Comparison of ENCODE assay signal across 9 mouse cellular contexts in genomic region chr7:37343021-37343593, GRCm38 (mm10).
A peak's percentile ranks its signal among the peaks of the same experiment; 100 is the strongest.
DNase-seq lines count a peak whose midpoint lies in the region; ATAC-seq and TF ChIP-seq lines count a peak whose summit lies in the region.
"Had no signal": no experiment of that assay in that cellular context is flagged by ENCODE, and none has a peak within 500 bp of the region (broad histone marks: within the 10 kb centered on the region; RNA-seq: fewer than 3 reads in every experiment).

No protein-coding gene starts in this region.

- H3K27me3 ChIP-seq in kidney, postnatal 0 days (ENCODE audit: insufficient read depth, low read length), result peaks cover 10% of the 10 kb centered on the region; the same call in 1 of the 2 replicates
- H3K27me3 ChIP-seq in hindbrain, embryonic 12.5 days, result peaks cover 9% of the 10 kb centered on the region; the same call in 1 of the 2 replicates
- no peaks in the 10 kb centered on the region for H3K27me3 ChIP-seq in midbrain, embryonic 14.5 days (ENCODE audit: control insufficient read depth, insufficient read depth, low read length)

- no peak overlapping the region for H3K9ac ChIP-seq in kidney, postnatal 0 days (ENCODE audit: low read depth, low read length)
- 0 out of 2 replicates have a peak overlapping the region, but pooled peaks have one; percentile 20 for H3K9ac ChIP-seq in hindbrain, embryonic 12.5 days
- peak overlapping the region; percentile 48; the same call in 1 of the 2 replicates for H3K9ac ChIP-seq in midbrain, embryonic 14.5 days (replicated peaks; ENCODE audit: low read length)

- peak; percentile 35; the same call in 1 of the 2 replicates for TF ChIP-seq CTCF in kidney, postnatal 0 days (IDR thresholded peaks at IDR 0.05; ENCODE audit: low read depth)

- peak overlapping the region; percentile 17; the same call in 1 of the 2 replicates for H3K4me3 ChIP-seq in kidney, postnatal 0 days (replicated peaks; ENCODE audit: low read depth, low read length)
- peak overlapping the region; percentile 19 for H3K4me3 ChIP-seq in hindbrain, embryonic 12.5 days
- H3K4me3 ChIP-seq in midbrain, embryonic 14.5 days (replicated peaks; ENCODE audit: low read depth, low read length), result peak overlapping the region; percentile 30

- no peak for DNase-seq in kidney, postnatal 0 days (ENCODE audit: low spot score)
- no peak for DNase-seq in kidney, adult 9 months
- DNase-seq in cerebellum, postnatal 10 days, result peak; percentile 61 to 66
- peak; percentile 67 for DNase-seq in midbrain, embryonic 14.5 days
- DNase-seq in spleen, postnatal 36 days (ENCODE audit: low spot score in 2 of 2), result no peak

- no peak for ATAC-seq in kidney, postnatal 0 days (replicated peaks; ENCODE audit: low FRiP score, low read depth)
- peak; percentile 77 for ATAC-seq in hindbrain, embryonic 12.5 days (ENCODE audit: low FRiP score)
- ATAC-seq in midbrain, embryonic 14.5 days (ENCODE audit: low FRiP score, low TSS enrichment), result peak; percentile 63; the same call in 1 of the 2 replicates
- ATAC-seq in megakaryocyte, adult 5-6 weeks (ENCODE audit: poor library complexity, severe bottlenecking), result no peak
- ATAC-seq in megakaryocyte-erythroid progenitor cell, adult 5-6 weeks (replicated peaks; ENCODE audit: low FRiP score, low TSS enrichment, poor library complexity, severe bottlenecking), result no peak

- no peaks in the 10 kb centered on the region for H3K9me3 ChIP-seq in kidney, postnatal 0 days (replicated peaks; ENCODE audit: low read length)
- no peaks in the 10 kb centered on the region for H3K9me3 ChIP-seq in hindbrain, embryonic 12.5 days (replicated peaks)
- H3K9me3 ChIP-seq in midbrain, embryonic 14.5 days (ENCODE audit: control insufficient read depth, low read length), result no peaks in the 10 kb centered on the region

- H3K27ac ChIP-seq in kidney, postnatal 0 days, result no peak overlapping the region
- peak overlapping the region; percentile 30; the same call in 1 of the 2 replicates for H3K27ac ChIP-seq in hindbrain, embryonic 12.5 days
- no peak overlapping the region for H3K27ac ChIP-seq in midbrain, embryonic 14.5 days (replicated peaks; ENCODE audit: low read depth, low read length)

- no peaks in the 10 kb centered on the region for H3K36me3 ChIP-seq in kidney, postnatal 0 days (ENCODE audit: insufficient read depth, low read length)
- no peaks in the 10 kb centered on the region for H3K36me3 ChIP-seq in hindbrain, embryonic 12.5 days
- H3K36me3 ChIP-seq in midbrain, embryonic 14.5 days (ENCODE audit: control insufficient read depth, insufficient read depth, low read length), result no peaks in the 10 kb centered on the region
- H3K36me3 ChIP-seq: G1E had no signal

- WGBS in kidney, postnatal 0 days, result 18% methylated on average over 23 of the region's 23 CpGs
- 22% methylated on average over 23 of the region's 23 CpGs for WGBS in hindbrain, embryonic 12.5 days
- 9% methylated on average over 23 of the region's 23 CpGs for WGBS in midbrain, embryonic 14.5 days

- H3K4me2 ChIP-seq in kidney, postnatal 0 days (ENCODE audit: low read length), result peak overlapping the region; percentile 54
- peak overlapping the region; percentile 55 for H3K4me2 ChIP-seq in hindbrain, embryonic 12.5 days (replicated peaks)
- peak overlapping the region; percentile 60 for H3K4me2 ChIP-seq in midbrain, embryonic 14.5 days (ENCODE audit: low read length)

- 0 out of 2 replicates have a peak, but pooled peaks cover 5% of the 10 kb centered on the region for H3K4me1 ChIP-seq in kidney, postnatal 0 days (replicated peaks; ENCODE audit: insufficient read depth, low read length)
- peaks cover 34% of the 10 kb centered on the region for H3K4me1 ChIP-seq in hindbrain, embryonic 12.5 days
- peaks cover 21% of the 10 kb centered on the region for H3K4me1 ChIP-seq in midbrain, embryonic 14.5 days (ENCODE audit: control insufficient read depth, insufficient read depth, low read length)

Comparison
In these comparisons a context has a peak if more than half of its experiments do, and no peak if none do; other contexts are left out.
1. ATAC-seq: peak in hindbrain, embryonic 12.5 days (single experiment) and midbrain, embryonic 14.5 days (single experiment); none in kidney, postnatal 0 days (single experiment), megakaryocyte, adult 5-6 weeks (single experiment) and megakaryocyte-erythroid progenitor cell, adult 5-6 weeks (single experiment).
2. DNase-seq: peak in cerebellum, postnatal 10 days (2 of 2) and midbrain, embryonic 14.5 days (single experiment); none in kidney, postnatal 0 days (single experiment), kidney, adult 9 months (single experiment) and spleen, postnatal 36 days (0 of 2).
3. Peak in every context shown above with its lines, with median percentiles within 50 percentile points of each other: H3K4me2 ChIP-seq and H3K4me3 ChIP-seq.